Mouse (Mus musculus): ENCODE data around the gene Reps1. TPM values are rescaled to one million over a fixed set of nuclear protein-coding genes. Genes with fewer than 3 reads are reported as not detected.

The Reps1 gene
- polyA plus RNA-seq, 1 experiment from 2014 or later, result 32.5 TPM

- H3K4me2 ChIP-seq, result peak overlapping the region; percentile 10; the same call in 1 of the 2 replicates
- no peak overlapping the region for H3K27ac ChIP-seq (ENCODE audit: low read depth)
- WGBS, result 71% methylated on average over 5 of the region's 5 CpGs
- TF ChIP-seq CTCF (IDR thresholded peaks at IDR 0.05; ENCODE audit: low read depth), result no peak
- no peaks in the 10 kb centered on the region for H3K9me3 ChIP-seq (ENCODE audit: low read depth, low read length)
- H3K4me3 ChIP-seq (ENCODE audit: low read depth, low read length), result no peak overlapping the region
- H3K27me3 ChIP-seq (ENCODE audit: insufficient read depth, low read length), result no peaks in the 10 kb centered on the region
- ATAC-seq (ENCODE audit: insufficient read depth) (no peak), DNase-seq (no peak)
- H3K4me1 ChIP-seq (ENCODE audit: insufficient read depth), result no peaks in the 10 kb centered on the region
- H3K9ac ChIP-seq, result no peak overlapping the region
- H3K36me3 ChIP-seq (ENCODE audit: insufficient read depth), result no peaks in the 10 kb centered on the region
Observed at GRCm38 (mm10) chr10:18139615-18140014, 84.0 kb downstream of the Reps1 start.

GRCm38 (mm10) chr10:18141389-18141788, 85.7 kb downstream of the Reps1 start:
- no peak overlapping the region for H3K9ac ChIP-seq
- no peaks in the 10 kb centered on the region for H3K27me3 ChIP-seq (ENCODE audit: insufficient read depth, low read length)
- H3K4me3 ChIP-seq (ENCODE audit: low read depth, low read length), result no peak overlapping the region
- no peak overlapping the region for H3K4me2 ChIP-seq
- TF ChIP-seq CTCF (IDR thresholded peaks at IDR 0.05; ENCODE audit: low read depth), result no peak
- H3K27ac ChIP-seq (ENCODE audit: low read depth), result no peak overlapping the region
- ATAC-seq (ENCODE audit: insufficient read depth), result no peak
- no peak for DNase-seq
- H3K4me1 ChIP-seq (ENCODE audit: insufficient read depth), result no peaks in the 10 kb centered on the region
- H3K9me3 ChIP-seq (ENCODE audit: low read depth, low read length), result no peaks in the 10 kb centered on the region
- H3K36me3 ChIP-seq (ENCODE audit: insufficient read depth), result no peaks in the 10 kb centered on the region
- 74% methylated on average over 2 of the region's 2 CpGs for WGBS

- H3K27ac ChIP-seq (ENCODE audit: low read depth), result no peak overlapping the region
- ATAC-seq (ENCODE audit: insufficient read depth) (no peak), DNase-seq (no peak)
- H3K9ac ChIP-seq, result no peak overlapping the region
- no peaks in the 10 kb centered on the region for H3K36me3 ChIP-seq (ENCODE audit: insufficient read depth)
- H3K27me3 ChIP-seq (ENCODE audit: insufficient read depth, low read length), result no peaks in the 10 kb centered on the region
- H3K9me3 ChIP-seq (ENCODE audit: low read depth, low read length), result no peaks in the 10 kb centered on the region
- H3K4me3 ChIP-seq (ENCODE audit: low read depth, low read length), result no peak overlapping the region
- no peak overlapping the region for H3K4me2 ChIP-seq
- TF ChIP-seq CTCF (IDR thresholded peaks at IDR 0.05; ENCODE audit: low read depth), result no peak
- H3K4me1 ChIP-seq (ENCODE audit: insufficient read depth), result no peaks in the 10 kb centered on the region
- 76% methylated on average over 6 of the region's 6 CpGs for WGBS
Observed at GRCm38 (mm10) chr10:18142231-18142630, 86.6 kb downstream of the Reps1 start.

GRCm38 (mm10) chr10:18147224-18147623, 91.6 kb downstream of the Reps1 start:
- Histone ChIP-seq H3K36me3 (ENCODE audit: insufficient read depth) (no peaks in the 10 kb centered on the region), H3K4me2 (no peak overlapping the region), H3K9ac (no peak overlapping the region), H3K27ac (ENCODE audit: low read depth) (no peak overlapping the region), H3K9me3 (ENCODE audit: low read depth, low read length) (no peaks in the 10 kb centered on the region), H3K27me3 (ENCODE audit: insufficient read depth, low read length) (no peaks in the 10 kb centered on the region), H3K4me3 (ENCODE audit: low read depth, low read length) (no peak overlapping the region), H3K4me1 (ENCODE audit: insufficient read depth) (no peaks in the 10 kb centered on the region)
- no peak for DNase-seq
- no peak for ATAC-seq (ENCODE audit: insufficient read depth)
- TF ChIP-seq CTCF (IDR thresholded peaks at IDR 0.05; ENCODE audit: low read depth), result no peak
- WGBS, result 66% methylated on average over 3 of the region's 3 CpGs

GRCm38 (mm10) chr10:18162435-18162971, 106.8 kb downstream of the Reps1 start:
- H3K27ac ChIP-seq (ENCODE audit: low read depth), result no peak overlapping the region
- no peaks in the 10 kb centered on the region for H3K36me3 ChIP-seq (ENCODE audit: insufficient read depth)
- no peak overlapping the region for H3K9ac ChIP-seq
- 71% methylated on average over 7 of the region's 7 CpGs for whole genome bisulfite sequencing
- ATAC-seq (ENCODE audit: insufficient read depth), result no peak
- H3K9me3 ChIP-seq (ENCODE audit: low read depth, low read length), result no peaks in the 10 kb centered on the region
- H3K4me3 ChIP-seq (ENCODE audit: low read depth, low read length), result no peak overlapping the region
- no peaks in the 10 kb centered on the region for H3K4me1 ChIP-seq (ENCODE audit: insufficient read depth)
- no peaks in the 10 kb centered on the region for H3K27me3 ChIP-seq (ENCODE audit: insufficient read depth, low read length)
- DNase-seq, result no peak
- no peak for TF ChIP-seq CTCF (IDR thresholded peaks at IDR 0.05; ENCODE audit: low read depth)
- H3K4me2 ChIP-seq, result no peak overlapping the region

Other genes with a start within 250 kb of the Reps1 start
- 3.3 and 4.4 TPM in 2 replicates for gene Heca, start 107.8 kb upstream of the Reps1 start, polyA plus RNA-seq (2014; fragmentation: Nextera tagmentation; extraction: Ambion mirVana)
- gene Abracl, start 32.6 kb upstream of the Reps1 start, polyA plus RNA-seq (2014; fragmentation: Nextera tagmentation; extraction: Ambion mirVana), result 142 and 165 TPM in 2 replicates
- not detected in 2 replicates for gene Ect2l, start 155.0 kb downstream of the Reps1 start, polyA plus RNA-seq (2014; fragmentation: Nextera tagmentation; extraction: Ambion mirVana)
- 6.7 and 9.2 TPM in 2 replicates for gene Ccdc28a, start 179.1 kb downstream of the Reps1 start, polyA plus RNA-seq (2014; fragmentation: Nextera tagmentation; extraction: Ambion mirVana)